Mouse (Mus musculus) effector memory CD4-positive, alpha-beta T cell, adult 5 months (primary cell): Measurements from ENCODE around the gene Opa1. TPM values are rescaled to one million over a fixed set of nuclear protein-coding genes. Genes with fewer than 3 reads are reported as not detected.

Experiments
- polyA plus RNA-seq: library from polyadenylated mRNA; unstranded; fragments of 100-300 nt; shearing (Covaris generic); gene quantifications from one replicate; pipeline ENCODE4 v1.2.1, GENCODE M21; 2017

Opa1 gene
- polyA plus RNA-seq: 27.7 TPM

GRCm38 (mm10) chr16:29579167-29579786 lies at the start of gene Opa1:
Opa1 (plus strand) TSS chr16:29579334.

DNA sequence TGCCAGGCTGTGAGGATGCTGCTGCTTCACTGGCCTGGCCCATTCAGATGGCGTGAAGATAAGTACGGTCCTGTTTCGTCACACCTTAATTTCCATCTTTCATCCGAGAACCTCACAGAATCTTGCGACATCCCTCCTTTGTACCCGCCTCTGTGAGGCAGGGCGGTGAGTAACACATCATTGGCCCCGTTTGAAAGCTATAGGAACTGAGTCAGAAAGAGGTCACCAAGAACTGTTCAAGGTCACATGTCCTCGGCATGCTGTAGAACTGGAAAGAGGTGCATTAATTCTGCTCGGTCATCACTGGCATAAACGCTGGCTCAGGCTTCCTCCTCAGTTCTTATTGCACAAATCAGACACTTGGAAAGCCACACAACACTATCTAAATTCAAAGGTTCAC lies 34.3 kb upstream of the Opa1 start, which contains the start of gene Atp13a4:
Gene Atp13a4 (minus strand): TSS at position 36 of the 400 bp plus-strand sequence.

Other genes with a start within 250 kb of the Opa1 start
- not detected for gene Atp13a5, start 200.6 kb upstream of the Opa1 start, polyA plus RNA-seq
- gene Atp13a4, start 34.5 kb upstream of the Opa1 start, polyA plus RNA-seq: not detected